Mouse (Mus musculus) adrenal gland, postnatal 10 days (tissue): ENCODE results near the gene Mctp1. TPM values are rescaled to one million over a fixed set of nuclear protein-coding genes. Genes with fewer than 3 reads are reported as not detected.
"Not testable (repeated sequence)": the region's sequence is repeated elsewhere in the genome, so short reads cannot be mapped to it uniquely, and the experiment has no call there.

ENCODE experiments used
- DNase-seq: peaks from one replicate; pipeline ENCODE4 v3.0.0; 2021; ENCODE audit warnings: mixed read lengths
- total RNA-seq, 2 experiments: library from RNA; stranded (reverse); gene quantifications; 2 replicates each; pipeline ENCODE4 v1.2.3; 2021

Mctp1 gene
- total RNA-seq, 2 experiments from 2014 or later = 1.8 to 2.8 TPM

- no peak for DNase-seq
These were observed 98.7 kb downstream of the Mctp1 start for GRCm38 (mm10) chr13:76482998-76483397.

GRCm38 (mm10) chr13:76484086-76484709 is 99.9 kb downstream of the Mctp1 start:
- peak; percentile 10 for DNase-seq

GRCm38 (mm10) chr13:76515896-76516295 is 131.6 kb downstream of the Mctp1 start:
- DNase-seq = no peak

- no peak for DNase-seq
These were observed 138.8 kb downstream of the Mctp1 start for GRCm38 (mm10) chr13:76523170-76523569.

GRCm38 (mm10) chr13:76527326-76527725 is 143.0 kb downstream of the Mctp1 start:
- DNase-seq = no peak

GRCm38 (mm10) chr13:76527751-76528150 is 143.4 kb downstream of the Mctp1 start:
- no peak for DNase-seq

GRCm38 (mm10) chr13:76529915-76530314 is 145.6 kb downstream of the Mctp1 start:
- DNase-seq = no peak

- DNase-seq = no peak
These were observed 146.7 kb downstream of the Mctp1 start for GRCm38 (mm10) chr13:76530867-76531504.

- DNase-seq = no peak
These were observed 163.5 kb downstream of the Mctp1 start for GRCm38 (mm10) chr13:76547854-76548253.

- DNase-seq = no peak
These were observed 176.6 kb downstream of the Mctp1 start for GRCm38 (mm10) chr13:76560918-76561317.

GRCm38 (mm10) chr13:76561594-76561993 is 177.3 kb downstream of the Mctp1 start:
- DNase-seq = no peak

- no peak for DNase-seq
These were observed 179.7 kb downstream of the Mctp1 start for GRCm38 (mm10) chr13:76564061-76564460.

- no peak for DNase-seq
These were observed 181.7 kb downstream of the Mctp1 start for GRCm38 (mm10) chr13:76566024-76566423.

- no peak for DNase-seq
These were observed 183.1 kb downstream of the Mctp1 start for GRCm38 (mm10) chr13:76567448-76567847.

- DNase-seq = no peak
These were observed 184.4 kb downstream of the Mctp1 start for GRCm38 (mm10) chr13:76568569-76569211.

GRCm38 (mm10) chr13:76579414-76579813 is 195.1 kb downstream of the Mctp1 start:
- peak; percentile 9 for DNase-seq

- DNase-seq = no peak
These were observed 201.1 kb downstream of the Mctp1 start for GRCm38 (mm10) chr13:76585447-76585846.

- not testable (repeated sequence) for DNase-seq
These were observed 206.4 kb downstream of the Mctp1 start for GRCm38 (mm10) chr13:76590709-76591108.

GRCm38 (mm10) chr13:76591189-76591588 is 206.9 kb downstream of the Mctp1 start:
- no peak for DNase-seq

GRCm38 (mm10) chr13:76591692-76592091 is 207.4 kb downstream of the Mctp1 start:
- DNase-seq = no peak

- no peak for DNase-seq
These were observed 208.6 kb downstream of the Mctp1 start for GRCm38 (mm10) chr13:76592908-76593307.

GRCm38 (mm10) chr13:76597005-76597404 is 212.7 kb downstream of the Mctp1 start:
- DNase-seq = no peak

- DNase-seq = no peak
These were observed 225.1 kb downstream of the Mctp1 start for GRCm38 (mm10) chr13:76609425-76609824.

GRCm38 (mm10) chr13:76611499-76611898 is 227.2 kb downstream of the Mctp1 start:
- DNase-seq = no peak
